Mouse (Mus musculus): ENCODE measurements around the gene Olfr694.
A peak's percentile ranks its signal among the peaks of the same experiment; 100 is the strongest.

Gene Olfr694

DNA sequence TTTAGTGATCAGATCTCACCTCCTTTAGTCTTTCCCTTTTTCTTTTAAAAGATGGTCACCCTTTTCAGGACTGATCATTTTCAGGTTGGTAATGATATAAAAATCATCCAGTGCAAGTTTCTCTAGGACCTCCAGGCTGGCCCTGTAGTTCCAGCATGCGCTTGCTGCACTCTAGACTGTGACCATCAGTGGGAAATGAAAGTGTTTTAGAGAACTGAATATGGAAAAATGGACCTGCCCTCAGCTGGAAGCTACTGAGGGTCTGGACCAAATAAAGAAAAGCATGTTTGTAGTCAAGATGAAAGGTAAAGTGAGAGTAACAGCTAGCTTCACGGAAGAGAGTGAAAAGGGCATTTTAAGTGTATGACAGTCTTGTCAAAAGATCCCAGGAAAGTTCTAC lies 6.2 kb downstream of the Olfr694 start:
- TF ChIP-seq CTCF (conservative IDR thresholded peaks at IDR 0.05; ENCODE audit: low read length) (no peak), POU5F1 (IDR thresholded peaks at IDR 0.05; ENCODE audit: borderline replicate concordance, low read length) (no peak), NANOG (IDR thresholded peaks at IDR 0.05; ENCODE audit: borderline replicate concordance, low read length) (no peak)
- H3K36me3 ChIP-seq (ENCODE audit: insufficient read depth, low read length) = no peaks in the 10 kb centered on the region
- no peaks in the 10 kb centered on the region for H3K9me3 ChIP-seq (ENCODE audit: low read length)
- no peaks in the 10 kb centered on the region for H3K4me1 ChIP-seq (replicated peaks; ENCODE audit: low read depth, low read length)
- H3K4me3 ChIP-seq (replicated peaks; ENCODE audit: low read length) = no peak overlapping the region
- H3K27me3 ChIP-seq (ENCODE audit: insufficient read depth, low read length) = no peaks in the 10 kb centered on the region

DNA sequence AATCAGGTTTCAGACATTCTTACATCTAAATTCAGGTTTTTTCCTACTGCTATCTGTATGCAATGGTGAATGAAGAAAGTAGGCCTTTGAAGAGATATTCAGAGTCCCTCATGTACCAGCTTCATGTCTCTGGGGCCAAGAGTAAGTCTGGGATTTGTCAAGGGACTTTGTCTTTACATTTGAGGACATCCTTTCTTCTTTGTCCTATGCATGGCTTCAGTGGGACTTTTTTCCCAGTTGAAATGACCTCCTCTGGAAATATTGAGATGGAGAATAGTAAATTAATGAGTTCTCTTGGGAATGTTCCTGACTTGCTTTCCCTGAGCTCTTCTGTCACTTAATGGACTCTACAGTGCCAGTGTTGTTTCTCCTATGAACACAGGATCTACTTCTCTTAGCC lies 11.1 kb downstream of the Olfr694 start, which contains the start of gene Olfr693:
Gene Olfr693 (minus strand): TSS at position 101 of the 400 bp plus-strand sequence.
- Histone ChIP-seq H3K9me3 (ENCODE audit: low read length) (peaks cover 7% of the 10 kb centered on the region; the same call in 1 of the 2 replicates), H3K4me3 (replicated peaks; ENCODE audit: low read length) (no peak within 1 kb of the TSS), H3K4me1 (replicated peaks; ENCODE audit: low read depth, low read length) (no peaks in the 10 kb centered on the region), H3K36me3 (ENCODE audit: insufficient read depth, low read length) (no peaks in the 10 kb centered on the region), H3K27me3 (ENCODE audit: insufficient read depth, low read length) (no peaks in the 10 kb centered on the region)
- TF ChIP-seq CTCF (conservative IDR thresholded peaks at IDR 0.05; ENCODE audit: low read length) = no peak
- TF ChIP-seq POU5F1 (IDR thresholded peaks at IDR 0.05; ENCODE audit: borderline replicate concordance, low read length) = no peak
- no peak for TF ChIP-seq NANOG (IDR thresholded peaks at IDR 0.05; ENCODE audit: borderline replicate concordance, low read length)

DNA sequence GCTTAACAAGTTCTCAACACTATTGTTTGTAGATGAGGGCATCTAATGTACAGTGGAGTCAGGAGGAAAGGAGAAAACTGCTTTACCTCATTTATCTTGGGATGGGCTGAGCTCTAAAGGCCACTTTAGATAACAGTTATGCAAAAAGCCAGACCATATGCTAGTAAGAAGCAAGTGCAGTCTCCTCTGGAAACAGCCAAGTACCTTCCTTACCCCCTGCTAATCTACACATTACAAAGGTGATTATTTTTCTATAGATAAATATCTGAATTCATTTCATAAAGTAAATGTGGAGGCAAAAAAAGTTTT lies 39.3 kb downstream of the Olfr694 start:
- H3K36me3 ChIP-seq (ENCODE audit: insufficient read depth, low read length) = no peaks in the 10 kb centered on the region
- peaks cover 83% of the 10 kb centered on the region for H3K9me3 ChIP-seq (ENCODE audit: low read length)
- no peak overlapping the region for H3K4me3 ChIP-seq (replicated peaks; ENCODE audit: low read length)
- no peaks in the 10 kb centered on the region for H3K27me3 ChIP-seq (ENCODE audit: insufficient read depth, low read length)
- no peaks in the 10 kb centered on the region for H3K4me1 ChIP-seq (replicated peaks; ENCODE audit: low read depth, low read length)
- TF ChIP-seq POU5F1 (IDR thresholded peaks at IDR 0.05; ENCODE audit: borderline replicate concordance, low read length) (no peak), NANOG (IDR thresholded peaks at IDR 0.05; ENCODE audit: borderline replicate concordance, low read length) (no peak), CTCF (conservative IDR thresholded peaks at IDR 0.05; ENCODE audit: low read length) (no peak)

DNA sequence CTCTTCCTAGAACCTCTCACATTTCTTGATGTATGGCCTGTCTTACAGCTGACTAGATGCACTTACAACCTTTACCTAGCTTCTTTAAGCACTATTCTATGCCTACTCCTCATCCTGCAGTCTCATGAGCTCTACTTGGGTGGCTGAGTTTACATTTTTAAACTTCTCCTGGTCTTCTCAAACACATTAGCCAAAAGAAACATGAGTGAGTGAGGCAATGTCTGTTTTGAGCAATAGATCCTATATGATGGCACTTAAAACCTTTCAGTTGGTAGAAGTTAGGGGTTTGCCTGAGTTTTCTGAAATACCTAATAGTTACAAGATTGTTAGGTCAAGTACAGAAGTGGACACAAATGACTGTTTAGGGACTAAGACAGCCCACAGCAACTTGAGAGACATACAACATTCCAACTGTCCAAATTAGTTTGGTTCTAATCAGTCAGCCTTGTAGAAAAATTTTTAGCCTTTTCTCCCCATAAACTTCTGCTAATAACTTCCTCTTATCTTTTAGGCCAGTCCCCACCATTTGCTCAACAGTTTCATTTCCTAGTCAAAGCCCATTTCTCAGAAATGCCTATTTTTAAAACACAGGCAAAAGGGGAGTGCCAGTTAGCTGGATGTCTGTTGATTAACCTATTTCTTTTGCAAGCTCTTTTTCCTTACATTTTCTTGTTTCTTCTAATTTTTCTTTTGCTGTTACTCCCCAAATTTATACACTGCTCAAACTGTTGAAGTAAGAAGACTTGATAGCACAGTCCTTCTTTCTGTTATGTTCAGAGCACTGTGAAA lies 39.9 kb downstream of the Olfr694 start:
- no peaks in the 10 kb centered on the region for H3K36me3 ChIP-seq (ENCODE audit: insufficient read depth, low read length)
- H3K9me3 ChIP-seq (ENCODE audit: low read length) = peaks cover 85% of the 10 kb centered on the region
- TF ChIP-seq CTCF (conservative IDR thresholded peaks at IDR 0.05; ENCODE audit: low read length) (no peak), POU5F1 (IDR thresholded peaks at IDR 0.05; ENCODE audit: borderline replicate concordance, low read length) (no peak), NANOG (IDR thresholded peaks at IDR 0.05; ENCODE audit: borderline replicate concordance, low read length) (no peak)
- H3K4me1 ChIP-seq (replicated peaks; ENCODE audit: low read depth, low read length) = no peaks in the 10 kb centered on the region
- H3K4me3 ChIP-seq (replicated peaks; ENCODE audit: low read length) = no peak overlapping the region
- H3K27me3 ChIP-seq (ENCODE audit: insufficient read depth, low read length) = no peaks in the 10 kb centered on the region

DNA sequence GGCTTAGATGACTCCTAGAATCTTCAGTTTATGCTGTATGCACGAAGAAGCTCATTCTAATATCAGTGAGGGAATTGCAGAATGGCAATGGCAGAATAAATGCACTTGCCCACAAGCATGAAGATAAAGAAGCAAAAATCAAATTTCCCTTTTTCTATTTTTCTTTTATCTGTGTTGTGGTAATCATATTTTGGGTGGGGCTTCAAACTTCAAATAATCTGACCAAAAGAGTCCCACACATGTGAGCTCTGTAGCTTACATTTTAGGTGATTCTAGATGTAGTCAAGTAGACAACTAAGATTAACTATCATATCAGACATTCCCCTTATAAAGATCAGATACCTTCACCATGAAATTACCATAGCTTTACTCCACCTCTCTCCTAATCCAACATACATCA lies 41.8 kb downstream of the Olfr694 start:
- Histone ChIP-seq H3K36me3 (ENCODE audit: insufficient read depth, low read length) (no peaks in the 10 kb centered on the region), H3K4me1 (replicated peaks; ENCODE audit: low read depth, low read length) (no peaks in the 10 kb centered on the region), H3K27me3 (ENCODE audit: insufficient read depth, low read length) (no peaks in the 10 kb centered on the region), H3K4me3 (replicated peaks; ENCODE audit: low read length) (no peak overlapping the region), H3K9me3 (ENCODE audit: low read length) (peaks cover 85% of the 10 kb centered on the region)
- TF ChIP-seq CTCF (conservative IDR thresholded peaks at IDR 0.05; ENCODE audit: low read length) (no peak), NANOG (IDR thresholded peaks at IDR 0.05; ENCODE audit: borderline replicate concordance, low read length) (no peak), POU5F1 (IDR thresholded peaks at IDR 0.05; ENCODE audit: borderline replicate concordance, low read length) (no peak)

- TF ChIP-seq POU5F1 (IDR thresholded peaks at IDR 0.05; ENCODE audit: borderline replicate concordance, low read length) (no peak), NANOG (IDR thresholded peaks at IDR 0.05; ENCODE audit: borderline replicate concordance, low read length) (peak; percentile 44; the same call in 1 of the 2 replicates)
- Histone ChIP-seq H3K4me1 (replicated peaks; ENCODE audit: low read depth, low read length) (no peaks in the 10 kb centered on the region), H3K27me3 (ENCODE audit: insufficient read depth, low read length) (no peaks in the 10 kb centered on the region), H3K9me3 (ENCODE audit: low read length) (peaks cover 70% of the 10 kb centered on the region), H3K36me3 (ENCODE audit: insufficient read depth, low read length) (no peaks in the 10 kb centered on the region), H3K4me3 (replicated peaks; ENCODE audit: low read length) (no peak overlapping the region)
These were observed 46.4 kb downstream of the Olfr694 start for GRCm38 (mm10) chr7:106645261-106645660.

GRCm38 (mm10) chr7:106644222-106644870 lies 47.3 kb downstream of the Olfr694 start:
- Histone ChIP-seq H3K4me1 (replicated peaks; ENCODE audit: low read depth, low read length) (no peaks in the 10 kb centered on the region), H3K4me3 (replicated peaks; ENCODE audit: low read length) (no peak overlapping the region), H3K27me3 (ENCODE audit: insufficient read depth, low read length) (no peaks in the 10 kb centered on the region), H3K9me3 (ENCODE audit: low read length) (peaks cover 69% of the 10 kb centered on the region), H3K36me3 (ENCODE audit: insufficient read depth, low read length) (no peaks in the 10 kb centered on the region)
- no peak for TF ChIP-seq CTCF (conservative IDR thresholded peaks at IDR 0.05; ENCODE audit: low read length)
- no peak for TF ChIP-seq POU5F1 (IDR thresholded peaks at IDR 0.05; ENCODE audit: borderline replicate concordance, low read length)
- TF ChIP-seq NANOG (IDR thresholded peaks at IDR 0.05; ENCODE audit: borderline replicate concordance, low read length) = no peak

DNA sequence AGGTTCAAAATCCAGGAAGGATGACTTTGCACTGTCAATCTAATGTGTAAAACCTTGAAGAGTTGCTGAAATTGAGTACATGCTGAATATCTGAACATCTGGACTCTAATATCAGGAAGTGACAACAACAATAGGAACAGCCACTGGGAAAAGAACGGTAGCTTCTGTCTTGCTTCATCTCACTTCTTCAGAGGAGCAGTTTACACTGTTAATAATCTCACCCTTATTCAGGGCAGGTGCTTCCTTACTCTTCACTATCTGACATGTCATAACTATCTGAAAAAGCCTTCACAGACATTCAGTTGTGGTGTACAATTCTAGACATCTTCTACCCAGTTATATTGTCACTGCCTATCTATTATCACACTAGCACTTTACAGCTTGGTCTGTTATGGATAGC lies 50.8 kb downstream of the Olfr694 start:
- Histone ChIP-seq H3K4me1 (replicated peaks; ENCODE audit: low read depth, low read length) (no peaks in the 10 kb centered on the region), H3K4me3 (replicated peaks; ENCODE audit: low read length) (no peak overlapping the region), H3K27me3 (ENCODE audit: insufficient read depth, low read length) (no peaks in the 10 kb centered on the region), H3K9me3 (ENCODE audit: low read length) (peaks cover 61% of the 10 kb centered on the region), H3K36me3 (ENCODE audit: insufficient read depth, low read length) (no peaks in the 10 kb centered on the region)
- TF ChIP-seq CTCF (conservative IDR thresholded peaks at IDR 0.05; ENCODE audit: low read length) (no peak), POU5F1 (IDR thresholded peaks at IDR 0.05; ENCODE audit: borderline replicate concordance, low read length) (no peak), NANOG (IDR thresholded peaks at IDR 0.05; ENCODE audit: borderline replicate concordance, low read length) (no peak)

Measured in E14TG2a.4 (cell line).